Mouse (Mus musculus) gastrocnemius, postnatal 36 days (tissue): ENCODE data around the gene Mrps34. TPM values are rescaled to one million over a fixed set of nuclear protein-coding genes. Genes with fewer than 3 reads are reported as not detected.

Experiments
- DNase-seq, 2 experiments: peaks; one replicate each; pipeline ENCODE4 v3.0.0; 2022
- intact Hi-C: fragments of 180-260 bp; cut with DNase I; formaldehyde crosslinking; loops from one replicate; pipeline ENCODE4 v1.15.1; 2025
- total RNA-seq, 2 experiments: library from RNA; stranded (reverse); gene quantifications; 2 replicates each; pipeline ENCODE4 v1.2.3; 2021

Mrps34 gene
- total RNA-seq, 2 experiments from 2014 or later: 84.6 to 90.2 TPM

DNA sequence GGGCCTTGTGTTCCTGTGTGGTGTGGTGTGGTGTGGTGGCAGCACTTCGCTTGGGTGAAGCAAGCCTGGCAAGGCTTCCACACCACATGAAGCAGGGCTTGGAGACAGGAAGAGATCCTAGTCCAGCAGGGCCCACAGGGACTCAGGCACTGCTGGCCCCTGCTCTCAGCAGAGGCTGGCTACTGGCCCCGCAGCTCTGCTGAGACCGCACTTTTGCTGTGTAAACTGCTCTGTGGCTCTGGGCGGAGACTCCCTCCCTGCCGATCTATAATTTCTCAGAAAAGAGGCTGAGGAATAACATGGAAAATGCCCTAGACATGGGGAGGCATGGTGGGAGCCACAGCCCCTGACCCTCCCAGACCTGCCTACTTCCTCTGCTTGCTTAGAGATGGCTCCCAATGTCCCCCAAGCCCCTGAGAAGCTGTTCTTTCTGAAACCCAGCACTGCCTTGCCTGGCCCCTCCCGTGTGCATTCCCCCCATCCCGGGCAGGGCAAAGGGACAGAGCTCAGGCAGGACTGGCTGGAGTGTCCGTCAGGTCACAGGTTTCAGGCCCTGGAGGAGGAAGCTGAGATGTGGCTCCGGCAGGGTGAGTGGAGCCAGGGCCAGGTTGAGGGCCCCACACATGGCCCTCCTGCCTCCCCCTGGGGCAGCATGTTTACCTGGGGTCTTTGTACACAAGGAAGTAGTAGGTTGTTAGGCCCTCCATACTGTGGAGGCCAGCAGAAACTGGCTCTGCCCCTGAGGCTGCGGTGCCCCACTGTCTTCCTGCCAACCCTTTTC lies 17.4 kb upstream of the Mrps34 start:
- peak in 1 of 2 experiments; percentile 50 for DNase-seq
- intact Hi-C loops: loop anchor here (2.0 kb wide), 1 partner anchor 27 kb away; the partner anchor contains the start of gene Fahd1

DNA sequence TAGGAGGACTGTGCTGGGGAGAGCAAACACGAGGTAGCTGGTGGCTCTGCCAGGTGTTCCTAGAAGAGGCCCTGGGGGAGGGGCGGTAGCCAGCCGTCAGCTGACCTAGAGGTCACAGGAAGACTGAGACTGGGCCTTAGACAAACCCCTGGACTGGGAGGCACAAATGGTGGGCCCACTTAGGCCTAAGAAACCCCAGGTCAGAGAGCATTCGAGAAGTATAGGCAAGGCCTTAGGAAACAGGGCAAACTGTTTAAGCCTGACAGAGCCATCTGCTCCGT lies 16.9 kb upstream of the Mrps34 start:
- peak; percentile 48 to 51 for DNase-seq
- intact Hi-C loops: no loop called here

DNA sequence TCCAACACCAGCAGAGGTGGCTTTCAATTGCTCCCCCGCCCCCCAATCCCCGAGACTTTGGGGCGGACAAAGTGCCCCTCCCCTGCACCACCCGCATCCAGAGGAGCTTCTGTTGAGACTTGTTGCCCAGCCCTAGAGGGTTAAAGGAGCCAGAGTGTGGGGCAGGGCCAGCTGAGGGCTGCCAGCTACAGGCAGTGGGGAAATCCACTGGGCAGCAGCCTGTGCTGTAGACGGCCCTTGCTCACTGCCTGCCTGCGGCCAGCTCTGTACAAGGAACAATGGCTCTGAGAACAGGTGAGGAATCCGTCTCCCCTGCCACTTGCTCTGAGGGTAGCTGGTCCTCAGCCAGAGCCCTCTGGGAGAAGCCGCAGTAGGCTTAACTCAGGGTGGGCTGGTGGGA lies 16.4 kb upstream of the Mrps34 start:
- intact Hi-C loops: no loop called here
- DNase-seq: no peak

DNA sequence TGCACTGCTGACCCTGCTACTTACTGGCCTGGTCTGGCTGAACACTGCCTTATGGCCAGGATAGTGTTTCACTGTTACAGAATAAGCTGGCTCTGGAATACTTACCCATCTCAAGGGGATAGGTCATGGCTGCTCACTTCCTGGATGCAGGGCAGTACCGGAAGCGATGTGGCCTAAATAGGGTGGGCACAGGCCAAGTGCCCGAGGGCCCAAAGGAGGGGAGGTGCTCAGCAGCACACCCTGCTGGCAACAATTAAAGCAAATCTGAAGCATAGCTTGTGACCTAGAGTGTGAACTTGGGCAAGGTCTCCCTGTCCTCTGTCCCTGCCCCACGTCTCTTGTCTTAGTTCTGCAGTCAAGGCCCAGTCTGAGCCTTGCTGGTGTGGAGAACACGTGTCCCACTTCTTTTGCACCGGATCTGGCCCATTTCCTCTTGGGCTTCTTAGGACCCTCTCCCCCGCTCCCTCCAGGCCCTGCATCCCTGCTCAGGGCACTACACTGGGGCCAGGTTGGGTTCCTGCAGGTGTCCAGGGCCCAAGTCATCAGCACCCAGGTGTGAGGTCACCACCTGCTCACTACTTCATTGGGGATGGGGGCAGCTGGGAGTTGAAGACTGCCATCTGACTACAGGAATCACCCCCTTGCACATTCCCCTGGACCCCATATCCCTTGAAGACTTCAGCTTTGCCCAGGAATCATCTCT lies 13.0 kb upstream of the Mrps34 start:
- intact Hi-C loops: loop anchor here (5.0 kb wide), 1 partner anchor 135 kb away; no protein-coding TSS in a partner anchor
- no peak for DNase-seq

DNA sequence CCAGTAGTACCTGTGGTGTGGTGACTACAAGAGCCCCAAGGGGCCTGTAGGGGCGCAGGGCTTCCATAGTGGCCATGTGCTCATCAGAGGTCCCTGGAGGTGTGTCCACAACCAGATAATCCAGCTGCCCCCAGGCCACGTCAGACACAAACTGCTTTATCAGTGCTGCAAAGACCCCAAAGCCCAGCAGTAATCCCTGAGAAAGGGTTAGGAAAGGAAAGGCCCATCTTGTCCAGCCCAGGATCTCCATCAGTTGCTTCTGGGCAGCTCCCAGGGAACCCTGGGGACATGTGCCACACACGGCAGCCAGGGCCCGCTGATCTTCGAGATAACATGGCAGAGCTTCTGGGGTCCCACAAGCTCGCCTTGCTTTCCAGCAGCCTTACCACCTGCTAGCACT lies 10.5 kb upstream of the Mrps34 start:
- DNase-seq: no peak

DNA sequence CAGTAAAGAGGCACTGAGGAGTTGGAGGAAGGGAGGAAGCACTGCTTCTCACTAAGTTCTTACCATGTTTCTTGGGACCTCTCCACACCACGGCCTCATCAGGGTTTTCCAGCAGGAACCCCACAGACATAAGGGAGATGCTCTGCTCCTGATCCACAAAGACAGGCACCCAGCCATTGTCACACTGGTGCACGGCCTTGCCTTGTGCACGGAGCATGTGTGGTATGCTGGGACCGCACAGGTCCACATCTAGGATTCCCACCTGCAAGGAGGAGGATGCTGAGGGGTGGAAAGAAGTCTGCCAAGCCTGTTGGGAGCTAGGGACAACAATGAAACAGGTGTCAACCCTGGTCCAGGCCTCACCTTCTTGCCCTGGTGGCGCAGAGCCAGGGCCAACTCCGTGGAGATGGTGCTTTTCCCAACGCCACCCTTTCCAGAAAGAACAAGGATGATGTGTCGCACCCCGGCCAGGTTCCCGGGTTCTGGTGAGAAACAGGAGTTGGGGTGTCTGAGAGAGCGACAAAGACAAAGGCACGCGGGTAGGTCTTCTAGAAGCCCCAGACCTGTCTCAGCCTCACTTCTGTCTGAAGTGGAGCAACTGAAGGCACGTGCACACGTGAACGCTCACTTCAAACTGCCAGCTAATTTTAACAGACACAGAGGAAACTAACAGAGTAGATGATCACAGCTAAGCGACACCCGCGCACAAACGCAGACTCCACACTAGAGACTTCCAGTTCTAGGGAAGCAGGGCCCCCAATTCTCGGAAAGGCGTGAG lies 9.4 kb upstream of the Mrps34 start:
- intact Hi-C loops: no loop called here
- DNase-seq: no peak

More for the DNA sequence above, 10.5 kb upstream of the Mrps34 start:
- intact Hi-C loops: loop anchor here (5.0 kb wide), 1 partner anchor 137 kb away; no protein-coding TSS in a partner anchor

DNA sequence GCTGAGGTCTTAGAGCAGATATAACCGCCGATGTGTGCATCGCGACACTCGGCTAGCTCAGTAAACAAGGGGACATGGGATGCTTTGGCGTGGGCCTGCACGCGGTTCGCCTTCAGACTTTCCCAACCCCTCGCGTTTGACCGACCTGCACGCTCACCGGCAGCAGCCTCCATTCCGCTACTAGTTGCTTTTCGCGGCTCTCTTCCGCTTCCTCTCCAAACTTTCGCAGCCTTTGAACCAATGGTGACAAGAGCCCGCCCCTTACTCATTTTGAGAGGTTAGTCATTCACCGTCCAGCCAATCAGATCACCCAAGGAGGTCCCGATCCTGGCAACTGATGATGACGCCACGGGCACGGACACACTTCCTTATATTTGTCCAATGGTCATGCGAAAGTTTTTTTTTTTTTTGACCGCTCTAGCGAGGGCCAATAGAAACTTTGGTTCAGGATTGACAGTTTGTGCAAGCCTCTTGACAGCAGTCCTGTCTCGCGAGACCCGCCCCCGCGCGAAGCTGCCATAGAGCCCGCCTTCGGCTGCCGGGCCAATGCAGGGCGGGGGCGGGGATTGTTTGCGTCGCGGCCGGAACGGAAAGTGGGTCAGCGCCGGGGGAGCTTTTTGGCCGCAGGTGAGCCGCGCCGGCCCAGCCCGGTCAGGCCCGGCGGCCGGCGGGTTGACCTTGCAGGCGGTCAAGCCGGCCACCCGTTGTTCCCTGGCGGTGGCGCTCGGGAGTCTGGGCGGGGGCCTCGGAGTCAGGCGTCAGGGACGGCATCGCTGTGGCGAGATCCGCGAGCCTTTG lies 8.6 kb upstream of the Mrps34 start, which contains the start of the genes Nubp2 and Spsb3:
Gene Nubp2 (minus strand): TSS at position 216 of the 798 bp plus-strand sequence.
Gene Spsb3 (plus strand): TSS at position 510 of the 798 bp plus-strand sequence.
- intact Hi-C loops: no loop called here
- peak; percentile 92 to 98 for DNase-seq

DNA sequence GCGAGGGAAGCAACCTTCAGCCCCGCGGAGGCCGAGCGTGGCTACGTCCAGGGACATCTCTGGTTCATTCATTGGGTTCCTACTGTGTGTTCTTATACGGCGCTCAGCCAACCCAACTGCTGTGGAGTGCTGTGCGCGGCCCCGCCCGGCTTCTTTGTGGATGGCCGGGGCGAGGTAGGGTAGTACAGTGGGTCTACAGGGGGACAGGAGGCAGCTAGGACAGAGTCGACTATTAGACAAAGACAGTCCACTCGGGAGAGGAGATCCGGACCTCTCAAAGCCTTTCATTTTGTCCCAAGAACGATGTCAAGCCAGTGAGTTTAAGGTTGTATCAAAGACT lies 8.0 kb upstream of the Mrps34 start:
- intact Hi-C loops: no loop called here
- no peak for DNase-seq

DNA sequence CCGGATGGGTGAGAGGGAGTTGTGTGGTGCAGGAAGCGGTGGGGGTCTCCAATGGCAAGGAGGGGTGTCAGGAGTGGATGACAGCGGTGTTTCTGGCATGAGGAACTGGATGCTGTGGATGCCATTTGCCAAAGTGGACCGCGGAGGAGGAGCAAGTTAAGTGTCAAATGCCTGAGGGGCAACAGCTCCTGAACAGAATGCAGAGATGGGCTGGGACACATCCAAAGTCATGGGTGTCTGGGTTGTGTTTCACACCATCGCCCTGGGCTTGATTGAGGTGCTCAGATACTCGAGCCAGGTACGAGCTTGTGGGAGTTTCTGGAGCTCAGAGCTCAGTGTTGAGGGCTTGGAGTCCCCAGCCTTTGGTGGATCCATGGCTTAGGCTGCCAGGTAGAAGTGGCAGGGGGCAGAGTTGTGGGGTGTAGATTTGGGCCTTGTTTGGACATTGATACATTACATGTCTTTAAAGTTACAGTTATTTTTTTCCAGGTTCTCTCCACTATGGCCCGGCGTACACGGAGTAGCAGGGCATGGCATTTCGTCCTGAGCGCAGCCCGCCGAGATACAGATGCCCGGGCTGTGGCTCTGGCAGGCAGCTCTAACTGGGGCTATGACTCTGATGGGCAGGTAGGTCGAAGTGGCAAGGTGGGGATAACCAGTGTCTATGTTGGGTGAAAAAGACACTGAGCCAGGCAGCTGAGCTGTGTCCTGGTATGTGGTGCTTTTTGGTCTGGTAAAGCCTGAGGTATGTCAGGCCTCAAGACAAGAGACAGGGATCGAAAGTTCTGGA lies 7.4 kb upstream of the Mrps34 start:
- DNase-seq: no peak
- intact Hi-C loops: no loop called here

DNA sequence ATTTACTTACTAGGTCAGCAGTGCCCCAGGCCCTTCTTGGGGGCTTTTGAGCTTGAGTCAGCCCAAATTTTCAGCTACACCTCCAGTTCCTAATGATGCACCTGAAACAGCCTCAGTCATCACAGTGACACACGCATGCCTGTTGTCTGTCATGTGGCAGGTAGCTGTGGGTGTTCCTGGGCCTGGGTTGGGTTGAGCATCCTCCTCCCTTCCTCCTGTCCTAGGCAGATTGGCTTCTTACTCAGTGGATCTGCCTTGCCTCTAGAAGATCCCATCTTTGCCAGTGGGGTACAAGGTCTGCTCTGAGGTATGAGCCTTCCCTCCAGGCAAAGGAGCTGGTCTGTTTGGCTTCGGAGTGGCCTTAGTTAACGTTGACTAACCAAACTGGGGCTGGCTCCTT lies 6.1 kb upstream of the Mrps34 start:
- intact Hi-C loops: no loop called here
- no peak for DNase-seq

DNA sequence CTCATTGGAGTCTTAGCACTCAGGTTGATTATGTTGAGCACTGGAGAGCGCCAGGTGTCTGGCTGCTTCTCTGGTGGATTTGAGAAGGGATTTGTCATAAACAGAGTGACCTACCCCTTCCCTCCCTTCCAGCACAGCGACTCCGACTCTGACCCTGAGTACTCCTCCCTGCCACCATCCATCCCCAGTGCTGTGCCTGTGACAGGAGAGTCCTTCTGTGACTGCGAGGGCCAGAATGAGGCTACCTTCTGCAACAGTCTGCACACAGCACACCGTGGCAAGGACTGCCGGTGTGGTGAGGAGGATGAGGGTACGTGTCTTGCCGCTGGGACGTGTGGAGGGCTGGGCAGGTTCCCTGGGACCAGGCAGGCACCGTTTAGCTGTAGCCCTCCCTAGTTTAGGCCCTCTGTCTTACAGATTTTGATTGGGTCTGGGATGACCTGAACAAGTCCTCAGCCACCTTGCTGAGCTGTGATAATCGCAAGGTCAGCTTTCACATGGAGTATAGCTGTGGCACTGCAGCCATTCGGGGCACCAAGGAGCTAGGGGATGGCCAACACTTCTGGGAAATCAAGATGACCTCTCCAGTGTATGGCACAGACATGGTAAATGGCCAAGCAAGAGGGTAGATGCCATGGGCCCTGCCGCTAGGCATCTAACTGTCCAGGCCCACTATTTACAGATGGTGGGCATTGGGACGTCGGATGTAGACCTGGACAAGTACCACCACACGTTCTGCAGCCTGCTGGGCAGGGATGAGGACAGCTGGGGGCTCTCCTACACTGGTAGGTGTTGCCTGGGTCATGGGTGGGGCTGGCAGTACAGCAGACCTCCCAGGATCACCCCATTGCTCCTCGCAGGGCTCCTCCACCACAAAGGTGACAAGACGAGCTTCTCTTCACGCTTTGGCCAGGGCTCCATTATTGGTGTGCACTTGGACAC lies 4.5 kb upstream of the Mrps34 start:
- no peak for DNase-seq
- intact Hi-C loops: loop anchor here (10.0 kb wide), 1 partner anchor 934 kb away; the partner anchor contains the start of genes Jmjd8 and Wdr24

DNA sequence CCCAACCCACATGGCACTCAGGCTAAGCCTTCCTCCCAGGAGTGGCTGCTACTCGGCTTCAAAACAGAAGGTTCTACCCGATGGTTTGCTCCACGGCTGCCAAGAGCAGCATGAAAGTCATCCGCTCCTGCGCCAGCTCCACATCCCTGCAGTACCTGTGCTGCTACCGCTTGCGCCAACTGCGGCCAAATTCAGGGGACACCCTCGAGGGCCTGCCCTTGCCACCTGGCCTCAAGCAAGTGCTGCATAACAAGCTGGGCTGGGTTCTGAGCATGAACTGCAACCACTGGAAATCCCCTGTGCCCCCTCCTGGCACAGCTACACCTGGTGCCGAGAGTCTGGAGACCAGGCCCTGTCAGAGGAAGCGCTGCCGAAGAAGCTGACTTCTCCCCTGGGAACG lies 3.6 kb upstream of the Mrps34 start:
- intact Hi-C loops: loop anchor here (10.0 kb wide), 1 partner anchor 933 kb away; the partner anchor contains the start of genes Jmjd8 and Wdr24

DNA sequence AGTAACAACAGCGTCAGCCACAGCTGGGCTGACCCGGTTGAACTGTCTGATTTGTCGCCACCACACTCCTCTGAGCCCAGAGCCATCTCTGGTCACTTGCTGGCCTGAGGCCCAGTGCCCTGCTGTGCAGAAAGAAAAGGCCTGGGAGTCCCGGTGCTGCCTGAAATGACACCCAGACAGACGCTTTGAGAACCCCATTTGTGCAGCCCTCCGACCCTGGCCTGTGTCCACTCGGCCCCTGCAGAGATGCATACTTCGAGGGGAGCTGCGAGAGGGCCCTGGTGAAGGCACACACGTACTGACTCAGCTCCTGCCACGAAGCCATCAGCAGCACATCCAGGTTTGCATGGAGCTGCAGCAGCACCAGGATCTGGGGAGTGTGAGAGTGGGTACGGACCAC lies 2.1 kb upstream of the Mrps34 start:
- no peak for DNase-seq
- intact Hi-C loops: loop anchor here (10.0 kb wide), 1 partner anchor 932 kb away; the partner anchor contains the start of genes Jmjd8 and Wdr24

More for the DNA sequence above, 3.6 kb upstream of the Mrps34 start:
- no peak for DNase-seq

DNA sequence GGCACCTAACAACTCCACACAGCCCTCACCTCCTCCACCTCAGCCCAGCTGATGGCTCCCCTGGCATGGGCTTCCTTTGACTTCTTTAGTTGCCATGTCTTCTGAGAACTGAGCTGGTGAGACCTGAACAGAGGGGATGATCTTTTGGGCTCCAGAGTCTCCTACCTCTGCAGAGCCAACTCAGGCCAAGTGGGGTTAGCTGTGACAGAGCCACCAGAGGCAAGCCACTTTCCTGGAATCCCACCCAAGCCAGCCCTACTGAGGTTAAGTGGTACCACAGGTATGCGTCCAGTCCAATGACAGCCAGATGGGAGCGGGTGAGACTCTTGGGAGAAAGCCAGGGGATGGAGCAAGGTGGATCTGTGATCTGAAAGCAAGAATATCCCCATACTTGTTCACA lies 1.6 kb upstream of the Mrps34 start:
- intact Hi-C loops: loop anchor here (10.0 kb wide), 1 partner anchor 932 kb away; the partner anchor contains the start of genes Jmjd8 and Wdr24
- DNase-seq: no peak

DNA sequence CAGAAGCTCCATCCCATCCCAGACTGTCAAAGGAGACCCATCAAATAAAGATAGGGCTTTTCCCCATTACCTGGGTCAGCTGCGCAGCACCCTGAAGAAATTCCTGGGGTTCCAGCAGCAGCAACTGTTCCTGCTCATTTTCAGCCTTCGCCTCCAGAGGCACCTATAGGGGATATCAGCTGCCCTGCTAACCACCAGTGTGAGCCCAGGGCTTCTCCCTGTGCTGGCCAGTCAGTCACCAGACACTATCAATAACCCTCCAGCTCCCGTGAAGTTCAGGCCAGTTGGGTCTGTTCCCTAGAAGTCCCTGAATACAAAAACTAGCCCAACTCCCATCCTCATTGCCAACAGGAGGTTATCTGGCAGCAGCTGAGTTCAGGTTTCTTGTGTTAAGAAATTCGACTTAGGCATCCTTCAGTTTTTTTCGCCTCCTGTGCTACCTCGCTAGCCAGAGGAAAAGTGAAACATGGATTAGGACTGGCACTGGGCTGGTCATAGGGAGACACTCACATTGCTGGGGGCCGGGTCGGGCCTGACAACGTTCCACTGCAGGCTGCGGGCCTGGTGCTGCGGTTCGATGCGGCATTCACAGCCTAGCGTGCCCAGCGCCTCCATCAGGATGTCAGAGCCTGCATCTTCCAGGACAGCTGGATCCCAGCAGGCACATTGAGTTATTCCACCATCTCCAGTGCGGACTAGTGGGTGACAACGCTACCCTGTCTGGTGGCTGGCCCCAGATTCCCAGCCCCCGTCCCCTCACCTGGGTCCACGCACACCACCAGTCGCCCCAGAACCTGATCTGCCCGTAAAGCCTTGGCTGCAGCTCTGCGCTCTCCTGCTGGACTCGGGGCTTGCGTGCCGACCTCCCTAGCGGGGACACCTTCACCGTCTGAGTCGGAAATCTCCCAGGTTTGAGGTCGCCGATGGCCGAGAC lies 588 bp upstream of the Mrps34 start:
- intact Hi-C loops: loop anchor here (10.0 kb wide), 1 partner anchor 930 kb away; the partner anchor contains the start of genes Jmjd8 and Wdr24
- DNase-seq: no peak

DNA sequence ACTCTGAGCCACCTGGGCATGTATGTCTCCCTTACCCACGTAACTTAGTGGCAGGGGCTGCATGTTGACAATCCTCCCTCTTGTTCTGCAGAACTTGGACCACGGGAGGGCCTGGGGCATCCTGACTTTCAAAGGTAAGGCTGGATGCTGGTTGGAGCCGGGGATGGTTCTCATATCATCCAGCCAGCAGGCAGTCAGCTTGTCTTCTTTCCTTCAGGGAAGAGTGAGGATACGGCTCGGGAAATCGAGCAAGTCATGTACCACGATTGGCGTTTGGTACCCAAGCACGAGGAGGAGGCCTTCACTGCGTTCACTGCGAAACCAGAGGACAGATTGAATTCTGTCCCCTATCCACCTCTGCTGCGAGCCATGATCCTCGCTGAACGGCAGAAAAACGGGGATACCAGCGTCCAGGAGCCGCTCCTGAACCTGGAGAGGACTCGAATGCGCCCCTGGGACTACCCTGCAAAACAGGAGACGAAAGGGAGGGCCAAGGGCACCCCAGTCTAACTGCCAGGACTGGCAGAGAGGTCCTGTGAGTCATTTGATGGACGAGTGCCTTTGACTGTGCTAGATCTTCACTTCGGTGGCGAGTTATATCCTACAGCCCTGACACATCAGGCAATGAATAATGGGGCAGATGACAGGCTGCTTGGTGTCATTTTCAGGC lies 790 bp downstream of the Mrps34 start:
- DNase-seq: no peak
- intact Hi-C loops: loop anchor here (10.0 kb wide), 1 partner anchor 929 kb away; the partner anchor contains the start of genes Jmjd8 and Wdr24
